Mouse (Mus musculus) spleen, adult 2 months (tissue): ENCODE measurements around the gene Atg4b.

ENCODE experiments used
- CTCF ChIP-seq: fragments of 200-500 bp; IDR thresholded peaks from 2 replicates; pipeline ENCODE4 v1.5.1; 2011; ENCODE audit warnings: mild to moderate bottlenecking, inconsistent platforms; ENCODE audit not compliant: insufficient read depth, insufficient read length, insufficient replicate concordance; ENCODE audit errors: extremely low read depth
- POLR2A ChIP-seq: fragments of 200-500 bp; IDR thresholded peaks from 2 replicates; pipeline ENCODE4 v1.6.1; 2011; ENCODE audit warnings: low read depth, low read length, inconsistent platforms

DNA sequence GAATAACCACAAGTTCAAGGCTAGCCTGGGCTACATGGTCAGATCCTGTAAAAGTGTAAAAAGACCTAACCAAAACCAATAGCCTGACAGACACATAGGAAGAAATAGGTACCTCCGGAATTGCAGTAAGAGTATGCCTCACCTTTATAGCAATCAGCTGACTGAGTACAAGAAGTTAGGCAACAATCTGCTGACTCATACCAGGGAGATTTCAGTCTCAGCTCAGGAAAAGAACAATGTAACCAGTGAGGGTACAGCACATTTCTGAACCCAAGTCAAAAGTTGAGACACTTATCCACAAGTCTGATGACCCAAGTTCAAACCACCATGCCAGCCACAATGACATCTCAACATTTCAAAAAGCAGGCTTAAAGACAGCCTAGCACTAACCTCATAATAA lies 2.8 kb upstream of the Atg4b start:
- TF ChIP-seq CTCF (no peak), POLR2A (no peak)
